Mouse (Mus musculus): ENCODE results near the gene Tmem236. TPM values are rescaled to one million over a fixed set of nuclear protein-coding genes. Genes with fewer than 3 reads are reported as not detected.
"Not testable (repeated sequence)": the region's sequence is repeated elsewhere in the genome, so short reads cannot be mapped to it uniquely, and the experiment has no call there.

Gene Tmem236
- total and polyA plus RNA-seq, 3 experiments: 0.05 TPM; not detected in 2

GRCm38 (mm10) chr2:14199621-14200020 is 25.3 kb downstream of the Tmem236 start:
- Histone ChIP-seq H3K27ac (ENCODE audit: insufficient read depth, low read depth) (no peak overlapping the region), H3K9me3 (replicated peaks; ENCODE audit: low read length) (no peaks in the 10 kb centered on the region), H3K4me1 (ENCODE audit: control insufficient read depth in 1 of 2, insufficient read depth in 2 of 2) (no peaks in the 10 kb centered on the region), H3K4me3 (replicated peaks in 1 of 3; ENCODE audit: low read depth in 2 of 3, low read length in 2 of 3, poor library complexity in 1 of 3) (no peak overlapping the region), H3K79me2 (replicated peaks; ENCODE audit: control insufficient read depth, extremely low read depth, insufficient read depth, poor library complexity, severe bottlenecking) (no peaks in the 10 kb centered on the region), H3K27me3 (replicated peaks) (no peaks in the 10 kb centered on the region), H3K9ac (ENCODE audit: insufficient read depth, low read depth) (no peak overlapping the region), H3K36me3 (replicated peaks in 1 of 2; ENCODE audit: control insufficient read depth in 1 of 2, insufficient read depth in 1 of 2, low read length in 1 of 2) (no peaks in the 10 kb centered on the region), H3K4me2 (ENCODE audit: insufficient read depth, low read depth, poor library complexity, severe bottlenecking) (no peak overlapping the region)
- in situ Hi-C loops (cut with MboI; ENCODE audit: low pct_ligation_motif_present, low pct_unique_long_range_greater_than_20kb, low sequenced_read_pairs): no loop called here
- dilution Hi-C loops (cut with MboI; ENCODE audit: extremely low pct_ligation_motif_present, extremely low pct_unique_long_range_greater_than_20kb, low sequenced_read_pairs): no loop called here
- TF ChIP-seq ZC3H11A (IDR thresholded peaks at IDR 0.05; ENCODE audit: low read depth, low read length): no peak
- TF ChIP-seq MEF2A (IDR thresholded peaks at IDR 0.05; ENCODE audit: borderline replicate concordance, low read depth, low read length): no peak
- TF ChIP-seq SMC3 (IDR thresholded peaks at IDR 0.05; ENCODE audit: low read depth, low read length): no peak
- no peak for TF ChIP-seq ZKSCAN1 (IDR thresholded peaks at IDR 0.05; ENCODE audit: borderline replicate concordance, low read depth, low read length)
- TF ChIP-seq NELFE (IDR thresholded peaks at IDR 0.05; ENCODE audit: low read depth, low read length): no peak
- no peak for TF ChIP-seq BHLHE40 (IDR thresholded peaks at IDR 0.05; ENCODE audit: low read depth, low read length)
- TF ChIP-seq CTCF (conservative IDR thresholded peaks at IDR 0.05 in 1 of 2, IDR thresholded peaks at IDR 0.05 in 1 of 2; ENCODE audit: low read depth in 2 of 2, low read length in 2 of 2): no peak
- TF ChIP-seq ETS1 (conservative IDR thresholded peaks at IDR 0.05; ENCODE audit: low read depth, low read length): no peak
- TF ChIP-seq ZMIZ1 (IDR thresholded peaks at IDR 0.05; ENCODE audit: low read depth, low read length): no peak
- TF ChIP-seq JUND (conservative IDR thresholded peaks at IDR 0.05; ENCODE audit: low read depth, low read length): no peak
- no peak for TF ChIP-seq HCFC1 (IDR thresholded peaks at IDR 0.05; ENCODE audit: low read depth, low read length)
- no peak for TF ChIP-seq ZNF384 (IDR thresholded peaks at IDR 0.05; ENCODE audit: low read depth, low read length)
- TF ChIP-seq EP300 (IDR thresholded peaks at IDR 0.05; ENCODE audit: low read length): no peak
- TF ChIP-seq NRF1 (IDR thresholded peaks at IDR 0.05; ENCODE audit: low read depth, low read length): no peak
- no peak for TF ChIP-seq SIN3A (IDR thresholded peaks at IDR 0.05; ENCODE audit: low read length)
- no peak for TF ChIP-seq GABPA (IDR thresholded peaks at IDR 0.05; ENCODE audit: insufficient replicate concordance, low read depth, low read length)
- no peak for TF ChIP-seq MAX (IDR thresholded peaks at IDR 0.05; ENCODE audit: low read length)
- no peak for TF ChIP-seq JUN (IDR thresholded peaks at IDR 0.05; ENCODE audit: insufficient read depth, low read depth, low read length)
- DNase-seq (ENCODE audit: extremely low read depth): no peak

GRCm38 (mm10) chr2:14200879-14201445 is 26.6 kb downstream of the Tmem236 start:
- dilution Hi-C loops (cut with MboI; ENCODE audit: extremely low pct_ligation_motif_present, extremely low pct_unique_long_range_greater_than_20kb, low sequenced_read_pairs); in situ Hi-C loops (cut with MboI; ENCODE audit: low pct_ligation_motif_present, low pct_unique_long_range_greater_than_20kb, low sequenced_read_pairs): not testable (repeated sequence)

More at GRCm38 (mm10) chr2:14200879-14201445, 26.6 kb downstream of the Tmem236 start:
- not testable (repeated sequence) for H3K4me3 ChIP-seq (replicated peaks in 1 of 3; ENCODE audit: low read depth in 2 of 3, low read length in 2 of 3, poor library complexity in 1 of 3); H3K27me3 ChIP-seq (replicated peaks); H3K9me3 ChIP-seq (replicated peaks; ENCODE audit: low read length); H3K36me3 ChIP-seq (replicated peaks in 1 of 2; ENCODE audit: control insufficient read depth in 1 of 2, insufficient read depth in 1 of 2, low read length in 1 of 2); H3K79me2 ChIP-seq (replicated peaks; ENCODE audit: control insufficient read depth, extremely low read depth, insufficient read depth, poor library complexity, severe bottlenecking); H3K4me1 ChIP-seq (ENCODE audit: control insufficient read depth in 1 of 2, insufficient read depth in 2 of 2); DNase-seq (ENCODE audit: extremely low read depth); H3K27ac ChIP-seq (ENCODE audit: insufficient read depth, low read depth); H3K9ac ChIP-seq (ENCODE audit: insufficient read depth, low read depth); H3K4me2 ChIP-seq (ENCODE audit: insufficient read depth, low read depth, poor library complexity, severe bottlenecking)
